Mouse (Mus musculus) embryonic fibroblast, embryonic 13.5 days (primary cell): ENCODE results near the gene Knl1. TPM values are rescaled to one million over a fixed set of nuclear protein-coding genes. Genes with fewer than 3 reads are reported as not detected.
A peak's percentile ranks its signal among the peaks of the same experiment; 100 is the strongest.
"Not testable (repeated sequence)": the region's sequence is repeated elsewhere in the genome, so short reads cannot be mapped to it uniquely, and the experiment has no call there.

Source experiments
- H3K27ac ChIP-seq: 2 replicates; pipeline ENCODE4 v1.5.1; 2012; ENCODE audit warnings: low read length, control low read depth, inconsistent platforms; ENCODE audit not compliant: insufficient read depth
- H3K4me1 ChIP-seq: 2 replicates; pipeline ENCODE4 v1.6.1; 2011; ENCODE audit warnings: low read length; ENCODE audit not compliant: control insufficient read depth, insufficient read depth
- H3K4me3 ChIP-seq: 2 replicates; pipeline ENCODE4 v1.5.1; 2011; ENCODE audit warnings: mild to moderate bottlenecking, control low read depth, low read length; ENCODE audit not compliant: insufficient read depth
- CTCF ChIP-seq: IDR thresholded peaks from 2 replicates; pipeline ENCODE4 v1.5.1; 2011; ENCODE audit warnings: mild to moderate bottlenecking, control low read depth, low read length, moderate library complexity, borderline replicate concordance; ENCODE audit not compliant: insufficient read depth
- POLR2A ChIP-seq: IDR thresholded peaks from 2 replicates; pipeline ENCODE4 v1.6.1; 2011; ENCODE audit warnings: low read depth, mild to moderate bottlenecking, control low read depth, low read length, moderate library complexity
- polyA plus RNA-seq: library from polyadenylated mRNA; stranded (reverse); fragments of >200 nt; gene quantifications from 2 replicates; pipeline ENCODE4 v1.2.4, GENCODE M21; 2011; ENCODE audit warnings: low read depth; ENCODE audit not compliant: missing spikeins, insufficient read length

Gene Knl1
- 26.6 and 33.0 TPM in 2 replicates for polyA plus RNA-seq

DNA sequence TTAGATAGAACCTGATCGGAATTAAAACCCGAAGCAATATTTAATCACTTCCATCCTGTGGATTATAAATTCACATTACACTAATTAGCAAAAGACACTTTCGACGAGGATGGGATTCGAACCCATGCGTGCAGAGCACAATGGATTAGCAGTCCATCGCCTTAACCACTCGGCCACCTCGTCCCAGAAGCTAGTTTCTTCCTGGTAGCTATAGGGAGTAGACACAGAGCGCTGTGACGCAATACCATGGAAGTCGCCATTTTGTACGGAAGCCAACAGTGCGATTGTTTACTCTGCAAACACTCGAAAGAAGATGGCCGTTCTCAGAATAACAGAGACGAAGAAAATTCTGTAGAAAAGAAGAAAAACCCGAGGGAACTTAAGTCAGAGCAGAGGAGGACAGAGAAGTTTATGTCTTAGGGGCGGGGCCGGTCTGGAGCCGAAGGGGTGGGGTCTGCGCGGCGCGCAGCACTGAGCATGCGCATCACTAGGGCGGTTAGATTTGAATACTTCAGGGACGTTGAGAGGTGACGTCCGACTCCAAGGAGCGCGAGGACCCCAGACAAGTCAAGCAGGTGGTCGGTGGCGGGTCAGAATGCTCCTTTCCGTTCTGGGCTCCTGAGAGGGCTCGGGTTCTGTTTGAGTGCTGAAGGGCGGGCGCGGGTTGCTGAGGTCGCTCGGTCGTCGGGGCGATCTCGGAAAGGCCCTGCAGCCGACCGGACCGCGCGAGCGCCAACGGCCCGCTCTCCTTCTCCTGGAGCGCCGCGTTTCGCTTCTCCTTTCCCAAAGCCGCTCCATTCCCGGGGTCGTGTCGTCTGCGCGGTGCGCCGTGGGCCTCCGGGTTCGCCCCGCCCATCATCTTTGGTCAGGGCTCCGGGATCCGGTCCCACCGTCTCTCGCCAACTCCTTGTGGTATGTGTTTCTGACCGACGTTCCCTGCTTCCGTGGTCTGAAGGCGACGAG, at the start of gene Knl1:
Knl1 (plus strand) TSS at position 471 of the 963 bp plus-strand sequence.
- Histone ChIP-seq H3K4me1 (no peaks in the 10 kb centered on the region), H3K4me3 (peak within 1 kb of the TSS; percentile 84), H3K27ac (peak within 1 kb of the TSS; percentile 92)
- TF ChIP-seq CTCF (no peak), POLR2A (peak; percentile 47)

DNA sequence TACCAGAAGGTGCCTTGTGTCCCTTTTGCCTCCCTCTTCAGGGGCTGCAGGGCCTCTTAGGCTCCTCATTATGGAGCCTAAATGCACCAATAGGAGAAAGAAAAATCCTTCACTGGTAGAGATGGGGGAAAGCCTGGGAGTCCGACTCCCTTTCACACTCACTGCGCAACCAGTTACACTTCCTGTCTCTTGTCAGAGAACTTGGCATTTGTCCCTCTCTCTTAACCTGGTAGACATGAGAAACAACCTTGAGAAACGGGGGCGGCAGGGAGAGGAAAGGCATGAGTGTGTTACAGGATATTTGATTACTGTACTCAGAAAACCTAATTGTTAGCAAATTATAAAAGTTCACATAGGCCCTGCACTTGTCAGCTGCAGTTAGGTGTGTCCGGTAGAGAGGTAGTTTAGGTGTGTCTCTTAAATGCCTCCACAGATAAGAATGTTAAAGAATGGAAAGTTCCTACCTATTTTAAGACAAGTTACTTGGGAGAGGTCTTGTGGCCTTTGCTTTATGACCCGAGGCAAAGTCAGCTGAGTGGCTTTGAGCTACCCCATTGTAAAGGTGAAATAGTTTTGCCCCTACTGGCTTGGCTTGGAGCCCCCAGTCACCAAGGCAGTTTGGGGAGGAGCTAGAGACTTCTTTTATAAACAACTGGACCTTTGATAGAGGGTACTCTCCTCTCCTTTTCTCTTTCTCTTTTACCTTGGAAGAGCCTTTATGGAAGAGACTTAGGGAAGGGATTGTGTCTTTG, 48.6 kb upstream of the Knl1 start:
- Histone ChIP-seq H3K4me3 (no peak overlapping the region), H3K27ac (no peak overlapping the region), H3K4me1 (no peaks in the 10 kb centered on the region)
- TF ChIP-seq POLR2A (no peak), CTCF (no peak)

DNA sequence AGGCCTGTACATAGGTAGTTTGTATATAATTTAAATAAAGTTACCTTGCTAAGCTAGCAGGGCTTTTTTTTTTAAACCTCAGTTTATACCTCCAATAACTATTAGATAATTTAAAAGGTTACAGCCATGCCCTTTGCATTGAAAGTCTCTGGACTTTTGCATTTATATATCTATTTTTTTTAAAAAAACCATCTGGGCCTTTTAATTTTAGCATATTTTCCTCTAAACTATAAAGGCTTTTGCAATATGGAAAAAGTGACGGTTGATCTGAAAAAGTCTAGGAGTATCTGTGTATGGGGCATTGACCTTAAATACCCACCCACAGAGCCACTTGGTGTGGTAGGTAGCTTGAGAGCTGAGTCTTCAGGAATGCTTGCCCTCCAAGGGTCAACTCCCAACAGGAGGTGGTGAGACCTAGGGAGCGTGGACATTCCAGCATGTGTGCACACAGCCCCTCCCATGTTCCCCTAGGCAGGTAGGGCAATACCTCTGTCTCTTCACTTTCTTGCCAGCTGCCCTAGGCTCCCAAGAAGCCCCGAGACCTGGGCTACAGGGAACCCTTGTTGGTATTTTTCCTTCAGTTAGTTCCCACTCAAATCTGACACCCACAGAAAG, 47.8 kb upstream of the Knl1 start:
- Histone ChIP-seq H3K27ac (no peak overlapping the region), H3K4me3 (no peak overlapping the region), H3K4me1 (no peaks in the 10 kb centered on the region)
- TF ChIP-seq POLR2A (no peak), CTCF (no peak)

DNA sequence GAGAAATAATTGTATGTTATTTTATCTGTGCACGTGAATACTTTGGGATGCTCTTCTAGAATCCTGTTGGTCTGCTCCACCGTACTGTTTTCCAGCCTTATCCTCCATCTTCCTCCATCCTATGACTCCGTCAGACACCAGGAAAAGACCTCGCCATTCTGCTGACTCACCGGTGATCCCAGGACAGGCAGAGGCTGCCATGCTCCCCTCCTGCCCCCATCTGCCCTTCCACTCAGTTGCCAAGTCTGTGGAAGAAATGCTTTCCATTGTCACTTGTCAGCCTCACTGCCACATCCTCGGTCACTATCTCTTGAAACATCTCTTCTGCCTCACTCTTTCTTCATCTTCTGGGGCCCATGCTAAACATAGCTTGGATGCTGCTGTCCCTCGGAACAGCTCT, 40.0 kb upstream of the Knl1 start:
- TF ChIP-seq POLR2A (no peak), CTCF (no peak)
- Histone ChIP-seq H3K4me3 (no peak overlapping the region), H3K27ac (no peak overlapping the region), H3K4me1 (no peaks in the 10 kb centered on the region; the same call in 1 of the 2 replicates)

DNA sequence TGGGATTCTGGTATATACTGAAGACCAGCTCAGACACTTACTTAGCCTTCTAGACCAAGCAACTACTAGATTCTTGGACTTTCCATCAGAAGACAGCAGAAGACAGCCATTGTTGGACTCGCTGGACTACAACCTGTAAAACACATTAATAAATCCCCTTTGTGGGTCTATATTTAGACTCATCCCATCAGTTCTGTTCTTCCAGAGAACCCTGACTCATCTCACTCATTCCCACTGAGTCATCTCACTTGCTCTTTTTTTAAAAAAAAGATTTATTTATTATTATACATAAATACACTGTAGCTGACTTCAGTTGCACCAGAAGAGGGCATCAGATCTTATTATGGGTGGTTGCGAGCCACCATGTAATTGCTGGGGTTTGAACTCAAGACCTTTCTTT, 37.5 kb upstream of the Knl1 start:
- no peaks in the 10 kb centered on the region; the same call in 1 of the 2 replicates for H3K4me1 ChIP-seq
- TF ChIP-seq POLR2A (no peak), CTCF (no peak)
- H3K4me3 ChIP-seq: no peak overlapping the region
- H3K27ac ChIP-seq: no peak overlapping the region

DNA sequence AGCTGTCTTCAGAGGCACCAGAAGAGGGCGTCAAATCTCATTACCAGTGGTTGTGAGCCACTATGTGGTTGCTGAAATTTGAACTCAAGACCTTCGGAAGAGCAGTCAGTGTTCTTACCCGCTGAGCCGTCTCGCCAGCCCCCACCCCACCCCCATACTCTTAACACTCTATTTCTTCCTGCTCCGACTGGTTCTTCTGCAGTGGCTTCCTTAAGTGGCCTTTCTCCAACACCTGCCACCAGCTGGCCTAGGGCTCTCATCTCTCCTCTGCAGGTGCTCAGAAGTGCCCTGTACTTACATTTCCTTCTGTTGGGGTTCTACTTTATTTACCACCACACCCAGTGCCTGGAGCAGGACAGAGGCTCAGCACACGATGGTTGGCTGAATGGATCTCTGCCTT, 31.9 kb upstream of the Knl1 start:
- no peak for TF ChIP-seq CTCF
- TF ChIP-seq POLR2A: no peak
- H3K4me3 ChIP-seq: no peak overlapping the region
- peaks cover 2% of the 10 kb centered on the region; the same call in 1 of the 2 replicates for H3K4me1 ChIP-seq
- H3K27ac ChIP-seq: no peak overlapping the region

DNA sequence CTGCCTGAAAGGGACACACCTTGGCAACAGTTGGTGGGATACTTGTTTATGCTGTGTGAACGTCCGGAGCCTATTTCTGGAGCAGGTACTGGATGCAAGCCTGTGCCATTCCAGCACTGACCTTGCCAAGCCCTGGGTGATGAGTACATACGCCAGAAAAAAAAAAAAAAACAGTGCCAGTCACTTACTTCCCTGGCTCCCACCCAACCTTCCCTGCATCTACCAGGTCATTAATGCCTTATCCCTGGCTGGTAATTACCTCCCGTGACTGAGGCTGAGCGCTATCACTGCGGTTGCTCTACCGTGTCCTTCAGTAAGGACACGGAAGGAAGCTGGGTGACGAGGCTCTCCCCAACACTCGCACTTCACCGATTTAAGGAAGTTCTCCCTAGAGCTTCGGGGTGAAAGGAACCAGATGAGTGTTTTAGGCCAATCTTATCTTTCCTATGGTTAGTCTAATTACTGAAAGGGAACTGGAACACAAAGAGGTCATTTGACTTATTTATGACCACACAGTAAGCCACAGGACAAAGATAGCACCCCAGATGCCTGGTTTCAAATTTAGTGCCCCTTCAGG, 31.2 kb upstream of the Knl1 start:
- Histone ChIP-seq H3K4me3 (no peak overlapping the region), H3K4me1 (peaks cover 2% of the 10 kb centered on the region; the same call in 1 of the 2 replicates), H3K27ac (no peak overlapping the region)
- TF ChIP-seq POLR2A (no peak), CTCF (no peak)

DNA sequence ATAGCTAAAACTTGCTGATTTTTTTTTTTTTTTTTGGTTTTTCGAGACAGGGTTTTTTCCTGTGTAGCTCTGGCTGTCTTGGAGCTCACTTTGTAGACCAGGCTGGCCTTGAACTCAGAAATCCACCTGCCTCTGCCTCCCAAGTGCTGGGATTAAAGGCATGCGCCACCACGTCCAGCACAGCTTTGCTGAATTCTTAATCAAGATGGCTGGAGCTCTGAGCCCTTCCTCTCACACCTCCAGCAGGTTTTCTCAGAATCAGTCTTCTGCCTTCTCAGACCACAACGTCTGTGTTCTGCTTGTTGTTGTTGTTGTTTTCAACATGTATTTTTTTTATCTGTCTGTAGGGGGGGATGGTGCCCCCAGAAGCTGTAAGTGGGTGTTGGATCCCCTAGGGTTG, 30.6 kb upstream of the Knl1 start:
- H3K27ac ChIP-seq, H3K4me3 ChIP-seq, H3K4me1 ChIP-seq: not testable (repeated sequence)

DNA sequence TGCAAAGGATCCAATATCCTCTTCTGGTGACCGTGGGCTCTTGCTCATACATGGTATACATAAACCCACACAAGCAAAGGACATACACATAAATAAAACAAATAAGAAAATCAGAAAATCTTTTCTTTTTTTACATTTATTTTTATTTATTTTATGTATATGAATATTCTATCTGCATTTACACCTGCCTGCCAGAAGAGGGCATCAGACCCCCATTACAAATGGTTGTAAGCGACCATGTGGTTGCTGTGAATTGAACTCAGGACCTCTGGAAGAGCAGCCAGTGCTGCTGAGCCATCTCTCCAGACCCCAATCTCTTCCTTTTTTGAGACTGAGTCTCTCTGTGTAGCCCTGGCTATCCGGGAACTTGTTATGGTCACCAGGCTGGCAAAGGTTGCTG, 29.3 kb upstream of the Knl1 start:
- Histone ChIP-seq H3K27ac (no peak overlapping the region), H3K4me1 (peaks cover 2% of the 10 kb centered on the region; the same call in 1 of the 2 replicates), H3K4me3 (no peak overlapping the region)
- TF ChIP-seq CTCF (no peak), POLR2A (no peak)
